Comparison of ENCODE assay signal across 12 mouse cellular contexts in the genomic region with DNA sequence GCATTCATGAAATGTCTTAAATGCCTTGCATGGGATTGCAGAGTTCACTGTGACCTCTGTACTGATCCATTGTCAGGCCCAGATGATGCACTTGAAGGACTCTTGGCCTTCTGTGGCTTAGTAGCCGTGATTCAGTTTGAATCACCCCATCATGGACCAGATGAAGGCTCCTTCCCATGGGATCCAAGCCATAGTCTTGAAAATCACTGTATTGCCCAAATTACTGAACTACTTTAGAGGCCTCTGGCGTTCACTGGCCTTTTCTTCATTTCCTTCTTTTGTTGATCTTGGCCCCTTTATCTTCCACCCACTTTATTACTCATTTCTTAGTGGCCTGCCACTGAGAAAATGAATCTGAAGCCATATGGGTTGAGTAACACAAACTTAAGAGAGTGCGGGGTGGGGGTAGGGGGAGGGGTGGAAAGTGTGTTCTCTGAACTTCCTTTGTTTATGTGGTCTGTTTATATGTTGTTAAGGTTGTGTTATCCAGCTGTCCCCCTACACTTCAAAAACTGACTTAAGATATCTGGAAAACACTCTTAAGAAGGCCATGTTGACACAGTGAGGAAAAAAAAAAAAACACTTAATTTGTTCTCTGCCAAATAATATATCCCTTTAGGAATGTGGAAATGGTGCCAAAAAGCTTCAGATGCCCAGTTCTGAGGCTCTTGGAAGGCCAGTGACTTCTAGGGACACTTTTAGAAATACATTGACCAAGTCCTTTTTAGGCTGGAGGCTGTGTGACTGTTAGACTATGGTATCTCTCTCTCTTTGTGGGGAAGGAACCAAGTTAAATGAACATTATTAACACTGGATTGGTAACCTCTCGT. TPM values are rescaled to one million over a fixed set of nuclear protein-coding genes. Genes with fewer than 3 reads are reported as not detected.
DNase-seq lines count a peak whose midpoint lies in the region; ATAC-seq and TF ChIP-seq lines count a peak whose summit lies in the region.
"Had no signal": no experiment of that assay in that cellular context is flagged by ENCODE, and none has a peak within 500 bp of the region (broad histone marks: within the 10 kb centered on the region; RNA-seq: fewer than 3 reads in every experiment).

No protein-coding gene starts in this region.

- peak; percentile 6 for DNase-seq in gastrocnemius, postnatal 14 days
- DNase-seq in gastrocnemius, postnatal 10 days, result no peak
- peak; percentile 26 for DNase-seq in adrenal gland, postnatal 10 days
- peak; percentile 32 for DNase-seq in heart, postnatal 4 days
- no peak for DNase-seq in left cerebral cortex, adult 9 months (ENCODE audit: low spot score in 2 of 2)
- no peak for DNase-seq in c-Kit-positive CD71-positive TER-119-positive erythroid progenitor cells, embryonic 14.5 days (ENCODE audit: low spot score)
- DNase-seq in thymus, adult 2 months, result no peak
- DNase-seq: liver, embryonic 13.5 days; spleen, adult 18-20 months had no signal

- peak overlapping the region; percentile 90 for H3K27ac ChIP-seq in lung, embryonic 16.5 days (ENCODE audit: low read length)
- no peak overlapping the region for H3K27ac ChIP-seq in thymus, adult 2 months (ENCODE audit: control insufficient read depth, insufficient read depth, low read length)
- H3K27ac ChIP-seq: embryonic facial prominence, embryonic 13.5 days had no signal

- no peak overlapping the region for H3K4me2 ChIP-seq in lung, embryonic 16.5 days (ENCODE audit: low read depth, low read length)
- H3K4me2 ChIP-seq: embryonic facial prominence, embryonic 13.5 days; liver, embryonic 13.5 days had no signal

- peak; percentile 92 for ATAC-seq in lung, embryonic 16.5 days (ENCODE audit: low read depth)

- no peak overlapping the region for H3K4me3 ChIP-seq in lung, embryonic 16.5 days (ENCODE audit: low read length)
- no peak overlapping the region for H3K4me3 ChIP-seq in thymus, adult 2 months (ENCODE audit: control insufficient read depth, insufficient read depth, low read length)
- H3K4me3 ChIP-seq: embryonic facial prominence, embryonic 13.5 days; liver, embryonic 13.5 days had no signal

- no peak for TF ChIP-seq POLR2A in thymus, adult 2 months (IDR thresholded peaks at IDR 0.05; ENCODE audit: control insufficient read depth, extremely low read depth, insufficient read depth, low read length, poor library complexity)

- H3K27me3 ChIP-seq in lung, embryonic 16.5 days (ENCODE audit: control insufficient read depth, insufficient read depth, low read depth, low read length), result no peaks in the 10 kb centered on the region
- H3K27me3 ChIP-seq in thymus, adult 2 months (ENCODE audit: control insufficient read depth, insufficient read depth, low read length), result no peaks in the 10 kb centered on the region
- H3K27me3 ChIP-seq: embryonic facial prominence, embryonic 13.5 days; liver, embryonic 13.5 days had no signal

- no peak overlapping the region for H3K9ac ChIP-seq in lung, embryonic 16.5 days (ENCODE audit: low read length)
- H3K9ac ChIP-seq: embryonic facial prominence, embryonic 13.5 days; liver, embryonic 13.5 days had no signal

- H3K4me1 ChIP-seq in lung, embryonic 16.5 days (replicated peaks; ENCODE audit: control insufficient read depth, insufficient read depth, low read length), result peaks cover 41% of the 10 kb centered on the region
- H3K4me1 ChIP-seq in thymus, adult 2 months (replicated peaks; ENCODE audit: control insufficient read depth, insufficient read depth, low read length), result peaks cover 15% of the 10 kb centered on the region

- intact Hi-C loops in gastrocnemius, postnatal 14 days (cut with DNase I; ENCODE audit: low total_unique reads), result no loop called here

- no peaks in the 10 kb centered on the region for H3K9me3 ChIP-seq in lung, embryonic 16.5 days (ENCODE audit: control insufficient read depth, low read length)
- H3K9me3 ChIP-seq: embryonic facial prominence, embryonic 13.5 days; G1E; liver, embryonic 13.5 days had no signal

- no peak for TF ChIP-seq CTCF in thymus, adult 2 months (IDR thresholded peaks at IDR 0.05; ENCODE audit: borderline replicate concordance, control insufficient read depth, extremely low read depth, insufficient read depth, low read length, poor library complexity)

- WGBS in lung, embryonic 16.5 days, result 16% methylated on average over 4 of the region's 4 CpGs
- 85% methylated on average over 4 of the region's 4 CpGs for WGBS in thymus, adult 2 months

- peaks cover 6% of the 10 kb centered on the region; the same call in 1 of the 2 replicates for H3K36me3 ChIP-seq in lung, embryonic 16.5 days (ENCODE audit: control insufficient read depth, insufficient read depth, low read length)
- peaks cover 9% of the 10 kb centered on the region; the same call in 1 of the 2 replicates for H3K36me3 ChIP-seq in thymus, adult 2 months (ENCODE audit: control insufficient read depth, insufficient read depth, low read length)

RNA-seq across cellular contexts. Expression of gene Hmg20a, which starts 45.5 kb away (rescaled TPM):
- total RNA-seq in gastrocnemius, postnatal 14 days (2021), result 10 to 100 TPM; 16.6 to 18.2 TPM
- 10 to 100 TPM; 24.1 to 30.4 TPM for total RNA-seq in gastrocnemius, postnatal 10 days (2021)
- 10 to 100 TPM; 33.0 to 46.5 TPM for total RNA-seq in adrenal gland, postnatal 10 days (2021)
- 10 to 100 TPM; 39.6 to 43.0 TPM for total RNA-seq in heart, postnatal 4 days (2021)
- 57.9 and 60.6 TPM in 2 replicates for polyA plus RNA-seq in lung, embryonic 16.5 days (2015; fragmentation: Nextera tagmentation; extraction: Ambion mirVana)
- polyA plus RNA-seq in thymus, adult 2 months (2012; rRNA removed), result 62.2 and 62.3 TPM in 2 replicates

RNA-seq across cellular contexts. Expression of gene Peak1, which starts 46.0 kb away (rescaled TPM):
- total RNA-seq in gastrocnemius, postnatal 14 days (2021), result 10 to 100 TPM; 17.1 to 18.3 TPM
- total RNA-seq in gastrocnemius, postnatal 10 days (2021), result 10 to 100 TPM; 18.7 to 26.5 TPM
- total RNA-seq in adrenal gland, postnatal 10 days (2021), result 10 to 100 TPM; 37.0 to 46.9 TPM
- total RNA-seq in heart, postnatal 4 days (2021), result 10 to 100 TPM; 49.2 to 55.0 TPM
- 26.4 and 27.1 TPM in 2 replicates for polyA plus RNA-seq in lung, embryonic 16.5 days (2015; fragmentation: Nextera tagmentation; extraction: Ambion mirVana)
- polyA plus RNA-seq in thymus, adult 2 months (2012; rRNA removed), result 8.6 and 8.7 TPM in 2 replicates

Comparison
In these comparisons a context has a peak if more than half of its experiments do, and no peak if none do; other contexts are left out.
1. DNase-seq: peak in gastrocnemius, postnatal 14 days (single experiment), adrenal gland, postnatal 10 days (single experiment) and heart, postnatal 4 days (single experiment); none in gastrocnemius, postnatal 10 days (single experiment), left cerebral cortex, adult 9 months (0 of 2), c-Kit-positive CD71-positive TER-119-positive erythroid progenitor cells, embryonic 14.5 days (single experiment) and thymus, adult 2 months (single experiment).